Mouse (Mus musculus) olfactory bulb, adult 2 months (tissue): ENCODE measurements around the gene Ldlr.

Experiments used
- CTCF ChIP-seq: fragments of 200-500 bp; IDR thresholded peaks from 2 replicates; pipeline ENCODE4 v1.5.1; 2012; ENCODE audit warnings: low read depth, mild to moderate bottlenecking, low read length, moderate library complexity; ENCODE audit not compliant: insufficient read depth
- POLR2A ChIP-seq: fragments of 200-500 bp; IDR thresholded peaks from 2 replicates; pipeline ENCODE4 v1.6.1; 2012; ENCODE audit warnings: mild to moderate bottlenecking, low read depth, low read length, moderate library complexity; ENCODE audit not compliant: insufficient read depth

GRCm38 (mm10) chr9:21692491-21692890 lies 30.8 kb upstream of the Ldlr start:
- no peak for TF ChIP-seq CTCF
- TF ChIP-seq POLR2A, result no peak
